Mouse (Mus musculus): ENCODE measurements around the gene Nelfe. TPM values are rescaled to one million over a fixed set of nuclear protein-coding genes. Genes with fewer than 3 reads are reported as not detected.
A peak's percentile ranks its signal among the peaks of the same experiment; 100 is the strongest.
"Not testable (repeated sequence)": the region's sequence is repeated elsewhere in the genome, so short reads cannot be mapped to it uniquely, and the experiment has no call there.

Nelfe gene
- polyA plus RNA-seq, 1 experiment from 2014 or later = 114 TPM

- H3K9ac ChIP-seq (ENCODE audit: low read depth, low read length); H3K4me1 ChIP-seq (replicated peaks; ENCODE audit: control insufficient read depth, insufficient read depth, low read length); H3K4me3 ChIP-seq (ENCODE audit: low read depth, low read length); H3K9me3 ChIP-seq (ENCODE audit: control insufficient read depth, low read length); DNase-seq (ENCODE audit: low spot score); ATAC-seq (replicated peaks; ENCODE audit: low FRiP score); H3K36me3 ChIP-seq (ENCODE audit: control insufficient read depth, insufficient read depth, low read length); H3K4me2 ChIP-seq; H3K27me3 ChIP-seq (replicated peaks; ENCODE audit: control insufficient read depth, insufficient read depth, low read length); H3K27ac ChIP-seq (ENCODE audit: low read depth, low read length): not testable (repeated sequence)
- 84% methylated on average over 5 of the region's 5 CpGs for WGBS
Measured at GRCm38 (mm10) chr17:34810411-34810810, 39.8 kb upstream of the Nelfe start.

DNA sequence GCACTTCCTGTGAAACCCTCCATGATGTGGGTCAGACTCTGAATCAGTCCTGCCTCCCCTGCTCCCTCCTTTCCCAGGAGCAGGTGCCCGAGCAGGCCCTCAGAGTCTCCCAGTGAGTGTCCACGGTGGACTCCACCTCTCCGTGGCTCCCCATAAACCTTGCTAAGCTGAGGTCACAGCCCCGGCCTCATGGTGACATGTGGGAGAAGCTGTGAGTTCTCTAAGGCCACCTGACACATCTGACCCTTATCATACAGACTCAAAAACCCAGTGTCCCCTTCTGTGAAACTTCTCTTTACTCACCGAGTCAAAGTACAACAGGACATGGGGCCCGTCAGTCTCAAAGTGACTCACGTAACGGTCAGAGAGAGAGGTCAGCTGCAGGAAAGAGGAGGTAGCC, 39.4 kb upstream of the Nelfe start:
- not testable (repeated sequence) for H3K9me3 ChIP-seq (ENCODE audit: control insufficient read depth, low read length); H3K4me3 ChIP-seq (ENCODE audit: low read depth, low read length); H3K9ac ChIP-seq (ENCODE audit: low read depth, low read length); H3K27me3 ChIP-seq (replicated peaks; ENCODE audit: control insufficient read depth, insufficient read depth, low read length); H3K27ac ChIP-seq (ENCODE audit: low read depth, low read length); H3K4me1 ChIP-seq (replicated peaks; ENCODE audit: control insufficient read depth, insufficient read depth, low read length); DNase-seq (ENCODE audit: low spot score); ATAC-seq (replicated peaks; ENCODE audit: low FRiP score); H3K36me3 ChIP-seq (ENCODE audit: control insufficient read depth, insufficient read depth, low read length); H3K4me2 ChIP-seq
- WGBS = 75% methylated on average over 8 of the region's 8 CpGs

- H3K9ac ChIP-seq (ENCODE audit: low read depth, low read length) = no peak overlapping the region
- 64% methylated on average over 15 of the region's 15 CpGs for WGBS
- no peaks in the 10 kb centered on the region for H3K36me3 ChIP-seq (ENCODE audit: control insufficient read depth, insufficient read depth, low read length)
Measured at GRCm38 (mm10) chr17:34811275-34811674, 38.9 kb upstream of the Nelfe start.

GRCm38 (mm10) chr17:34813747-34814146, 36.4 kb upstream of the Nelfe start:
- not testable (repeated sequence) for ATAC-seq (replicated peaks; ENCODE audit: low FRiP score); H3K9ac ChIP-seq (ENCODE audit: low read depth, low read length); H3K27me3 ChIP-seq (replicated peaks; ENCODE audit: control insufficient read depth, insufficient read depth, low read length); H3K4me3 ChIP-seq (ENCODE audit: low read depth, low read length); H3K27ac ChIP-seq (ENCODE audit: low read depth, low read length); DNase-seq (ENCODE audit: low spot score); H3K4me2 ChIP-seq; H3K9me3 ChIP-seq (ENCODE audit: control insufficient read depth, low read length); H3K4me1 ChIP-seq (replicated peaks; ENCODE audit: control insufficient read depth, insufficient read depth, low read length); H3K36me3 ChIP-seq (ENCODE audit: control insufficient read depth, insufficient read depth, low read length)
- 48% methylated on average over 12 of the region's 12 CpGs for WGBS

More at GRCm38 (mm10) chr17:34811275-34811674, 38.9 kb upstream of the Nelfe start:
- Histone ChIP-seq H3K4me3 (ENCODE audit: low read depth, low read length) (no peak overlapping the region), H3K4me1 (replicated peaks; ENCODE audit: control insufficient read depth, insufficient read depth, low read length) (no peaks in the 10 kb centered on the region), H3K4me2 (no peak overlapping the region), H3K9me3 (ENCODE audit: control insufficient read depth, low read length) (no peaks in the 10 kb centered on the region), H3K27me3 (replicated peaks; ENCODE audit: control insufficient read depth, insufficient read depth, low read length) (no peaks in the 10 kb centered on the region), H3K27ac (ENCODE audit: low read depth, low read length) (no peak overlapping the region)
- DNase-seq (ENCODE audit: low spot score) = no peak
- no peak for ATAC-seq (replicated peaks; ENCODE audit: low FRiP score)

- H3K4me1 ChIP-seq (replicated peaks; ENCODE audit: control insufficient read depth, insufficient read depth, low read length) = no peaks in the 10 kb centered on the region
- DNase-seq (ENCODE audit: low spot score) (no peak), ATAC-seq (replicated peaks; ENCODE audit: low FRiP score) (no peak)
- no peak overlapping the region for H3K4me2 ChIP-seq
- no peak overlapping the region for H3K4me3 ChIP-seq (ENCODE audit: low read depth, low read length)
- no peaks in the 10 kb centered on the region for H3K9me3 ChIP-seq (ENCODE audit: control insufficient read depth, low read length)
- WGBS = 69% methylated on average over 7 of the region's 7 CpGs
- H3K27ac ChIP-seq (ENCODE audit: low read depth, low read length) = no peak overlapping the region
- no peaks in the 10 kb centered on the region for H3K36me3 ChIP-seq (ENCODE audit: control insufficient read depth, insufficient read depth, low read length)
- no peak overlapping the region for H3K9ac ChIP-seq (ENCODE audit: low read depth, low read length)
- no peaks in the 10 kb centered on the region for H3K27me3 ChIP-seq (replicated peaks; ENCODE audit: control insufficient read depth, insufficient read depth, low read length)
Measured at GRCm38 (mm10) chr17:34814818-34815370, 35.3 kb upstream of the Nelfe start.

GRCm38 (mm10) chr17:34830776-34831175, 19.4 kb upstream of the Nelfe start:
- DNase-seq (ENCODE audit: low spot score); H3K4me2 ChIP-seq; ATAC-seq (replicated peaks; ENCODE audit: low FRiP score); H3K27me3 ChIP-seq (replicated peaks; ENCODE audit: control insufficient read depth, insufficient read depth, low read length); H3K9me3 ChIP-seq (ENCODE audit: control insufficient read depth, low read length); H3K4me3 ChIP-seq (ENCODE audit: low read depth, low read length); H3K9ac ChIP-seq (ENCODE audit: low read depth, low read length); H3K4me1 ChIP-seq (replicated peaks; ENCODE audit: control insufficient read depth, insufficient read depth, low read length); H3K27ac ChIP-seq (ENCODE audit: low read depth, low read length): not testable (repeated sequence)
- whole genome bisulfite sequencing = 89% methylated on average over 1 of the region's 1 CpGs
- H3K36me3 ChIP-seq (ENCODE audit: control insufficient read depth, insufficient read depth, low read length) = peaks cover 28% of the 10 kb centered on the region

- Histone ChIP-seq H3K9me3 (ENCODE audit: control insufficient read depth, low read length) (no peaks in the 10 kb centered on the region), H3K27ac (ENCODE audit: low read depth, low read length) (no peak overlapping the region; the same call in 1 of the 2 replicates), H3K9ac (ENCODE audit: low read depth, low read length) (peak overlapping the region; percentile 66), H3K4me1 (replicated peaks; ENCODE audit: control insufficient read depth, insufficient read depth, low read length) (peaks cover 24% of the 10 kb centered on the region), H3K4me2 (peak overlapping the region; percentile 92), H3K36me3 (ENCODE audit: control insufficient read depth, insufficient read depth, low read length) (peaks cover 10% of the 10 kb centered on the region), H3K4me3 (ENCODE audit: low read depth, low read length) (peak overlapping the region; percentile 71), H3K27me3 (replicated peaks; ENCODE audit: control insufficient read depth, insufficient read depth, low read length) (no peaks in the 10 kb centered on the region)
- 5% methylated on average over 45 of the region's 48 CpGs for WGBS
- peak; percentile 78 for ATAC-seq (replicated peaks; ENCODE audit: low FRiP score)
- no peak for DNase-seq (ENCODE audit: low spot score)
Measured at GRCm38 (mm10) chr17:34836155-34836855, 13.9 kb upstream of the Nelfe start.

DNA sequence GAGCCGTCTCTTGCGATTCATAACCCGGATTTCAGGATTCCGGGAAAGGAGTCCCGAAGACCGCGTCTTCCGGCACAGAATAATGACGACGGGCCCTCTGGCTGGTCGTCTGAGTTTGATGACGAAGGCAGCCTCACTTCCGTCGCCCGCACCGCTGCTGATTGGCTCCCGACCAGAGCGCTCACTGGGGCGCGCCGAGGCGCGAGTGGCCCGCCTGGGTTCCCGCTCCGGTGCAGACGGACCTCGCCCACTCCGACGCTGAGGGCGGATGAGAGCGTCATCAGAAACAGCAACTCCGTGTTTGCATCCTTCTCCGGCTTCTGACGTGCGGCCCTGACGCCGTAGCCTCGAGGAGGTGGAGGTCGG, 13.4 kb upstream of the Nelfe start, which contains the start of the genes Stk19 and Dxo:
Gene Stk19 (minus strand): TSS at position 90 of the 366 bp plus-strand sequence.
Gene Dxo (plus strand): TSS at position 164 of the 366 bp plus-strand sequence.
- Histone ChIP-seq H3K27ac (ENCODE audit: low read depth, low read length) (peak within 1 kb of the TSS; percentile 57), H3K4me3 (ENCODE audit: low read depth, low read length) (peak within 1 kb of the TSS; percentile 71), H3K9me3 (ENCODE audit: control insufficient read depth, low read length) (no peaks in the 10 kb centered on the region), H3K4me1 (replicated peaks; ENCODE audit: control insufficient read depth, insufficient read depth, low read length) (peaks cover 27% of the 10 kb centered on the region), H3K4me2 (peak within 1 kb of the TSS; percentile 92), H3K9ac (ENCODE audit: low read depth, low read length) (peak within 1 kb of the TSS; percentile 74), H3K27me3 (replicated peaks; ENCODE audit: control insufficient read depth, insufficient read depth, low read length) (no peaks in the 10 kb centered on the region), H3K36me3 (ENCODE audit: control insufficient read depth, insufficient read depth, low read length) (peaks cover 13% of the 10 kb centered on the region; the same call in 1 of the 2 replicates)
- ATAC-seq (replicated peaks; ENCODE audit: low FRiP score) = peak; percentile 92
- WGBS = under 1% methylated on average over 40 of the region's 40 CpGs
- peak; percentile 95 for DNase-seq (ENCODE audit: low spot score)
